Mouse (Mus musculus): ENCODE results near the gene Tmc3. TPM values are rescaled to one million over a fixed set of nuclear protein-coding genes. Genes with fewer than 3 reads are reported as not detected.

Tmc3 gene
- 0.18 TPM for polyA plus RNA-seq (2014; fragmentation: Illumina TruSeq; extraction: RNeasy Lipid Tissue Mini Kit (QIAGEN cat#74804); ENCODE audit: low read depth, low replicate concordance)

GRCm38 (mm10) chr7:83584639-83585471 lies at the start of gene Tmc3:
Gene Tmc3, plus strand, starts transcription at chr7:83584927.

DNA sequence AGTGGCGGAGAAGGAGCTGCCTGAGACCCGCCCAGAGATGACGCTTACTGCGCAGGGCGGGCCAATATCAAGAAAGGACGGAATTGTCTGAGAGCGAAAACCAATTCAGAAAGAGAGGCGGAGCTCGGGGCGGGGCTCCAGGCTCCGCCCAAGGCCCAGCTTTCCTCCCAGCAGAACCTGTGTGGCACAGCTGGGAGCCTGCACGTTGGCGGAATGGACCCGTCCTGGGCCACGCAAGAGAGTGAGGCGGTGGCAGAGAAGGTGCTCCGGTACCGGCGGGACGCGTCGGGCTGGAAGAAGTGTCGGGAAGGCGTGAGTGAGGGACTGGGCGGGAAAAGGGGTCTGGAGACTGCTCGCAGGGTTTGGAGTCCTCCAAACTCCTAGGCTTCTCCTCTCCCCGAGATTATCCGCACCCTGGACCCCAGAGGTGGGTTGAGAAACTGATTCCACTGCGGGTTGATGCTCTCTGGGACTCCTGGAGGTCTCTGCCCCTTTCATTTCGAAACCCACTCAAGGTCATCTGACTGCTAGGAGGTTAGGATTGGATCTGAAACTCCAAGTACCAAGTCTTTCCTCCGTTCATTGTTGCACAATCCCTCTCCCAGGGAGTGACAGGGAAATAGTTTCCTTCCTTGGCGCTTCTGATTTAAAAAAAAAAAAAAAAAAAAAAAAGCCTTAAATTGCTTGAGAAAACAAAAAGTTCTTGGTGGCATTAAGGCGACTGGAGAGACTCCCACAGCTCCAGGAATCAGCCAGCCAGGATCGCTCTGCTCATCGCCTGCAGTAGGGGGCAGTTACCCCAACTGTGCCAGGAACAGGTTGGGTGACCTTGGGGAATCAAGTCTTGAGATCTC lies 47.3 kb downstream of the Tmc3 start, which contains the start of gene Stard5:
Gene Stard5, plus strand, starts transcription at position 132 of the 854 bp plus-strand sequence.

Other genes with a start within 250 kb of the Tmc3 start
- gene Stard5, start 47.0 kb downstream of the Tmc3 start, polyA plus RNA-seq (2014; fragmentation: Illumina TruSeq; extraction: RNeasy Lipid Tissue Mini Kit (QIAGEN cat#74804); ENCODE audit: low read depth, low replicate concordance): 5.7 TPM
- gene Il16, start 160.8 kb downstream of the Tmc3 start, polyA plus RNA-seq (2014; fragmentation: Illumina TruSeq; extraction: RNeasy Lipid Tissue Mini Kit (QIAGEN cat#74804); ENCODE audit: low read depth, low replicate concordance): 0.34 TPM
- 126 TPM for gene Cfap161, start 210.0 kb downstream of the Tmc3 start, polyA plus RNA-seq (2014; fragmentation: Illumina TruSeq; extraction: RNeasy Lipid Tissue Mini Kit (QIAGEN cat#74804); ENCODE audit: low read depth, low replicate concordance)